Mouse (Mus musculus): ENCODE results near the gene Lmf2. TPM values are rescaled to one million over a fixed set of nuclear protein-coding genes. Genes with fewer than 3 reads are reported as not detected.

Lmf2 gene
- polyA plus RNA-seq, 1 experiment from 2014 or later, result 44.8 TPM

DNA sequence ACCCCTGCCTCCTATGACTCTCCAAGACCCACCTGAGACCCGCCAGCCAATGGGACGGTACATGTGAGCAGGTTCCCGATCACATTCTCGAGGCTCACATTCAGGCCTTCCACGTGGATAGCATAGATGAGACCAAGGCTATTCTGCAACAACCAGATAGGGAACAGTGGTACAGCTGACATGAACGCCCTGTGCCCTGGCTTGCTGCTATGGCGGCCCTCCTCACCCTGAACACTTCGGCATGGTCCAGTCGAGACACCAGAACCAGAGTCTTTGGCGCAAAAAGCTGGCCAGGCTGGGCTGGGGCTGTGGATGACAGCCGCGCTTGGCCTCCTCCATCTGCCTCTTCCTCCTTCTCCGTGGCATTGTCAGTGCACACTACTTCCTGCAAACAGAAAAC lies 48.0 kb downstream of the Lmf2 start:
- WGBS, result 89% methylated on average over 13 of the region's 13 CpGs
- no peak for DNase-seq (ENCODE audit: low spot score)
- no peak for TF ChIP-seq CTCF (IDR thresholded peaks at IDR 0.05)
- TF ChIP-seq EP300 (IDR thresholded peaks at IDR 0.05), result no peak
- Histone ChIP-seq H3K36me3 (ENCODE audit: insufficient read depth, low read length) (peaks cover 25% of the 10 kb centered on the region; the same call in 1 of the 2 replicates), H3K27ac (ENCODE audit: low read length) (no peak overlapping the region), H3K27me3 (replicated peaks; ENCODE audit: insufficient read depth, low read length) (no peaks in the 10 kb centered on the region), H3K4me3 (ENCODE audit: low read depth, low read length) (no peak overlapping the region), H3K4me2 (replicated peaks; ENCODE audit: low read depth, low read length) (no peak overlapping the region), H3K9ac (replicated peaks; ENCODE audit: low read depth) (no peak overlapping the region), H3K4me1 (ENCODE audit: insufficient read depth, low read depth, low read length) (no peaks in the 10 kb centered on the region), H3K9me3 (ENCODE audit: low read length) (no peaks in the 10 kb centered on the region)
- no peak for ATAC-seq

DNA sequence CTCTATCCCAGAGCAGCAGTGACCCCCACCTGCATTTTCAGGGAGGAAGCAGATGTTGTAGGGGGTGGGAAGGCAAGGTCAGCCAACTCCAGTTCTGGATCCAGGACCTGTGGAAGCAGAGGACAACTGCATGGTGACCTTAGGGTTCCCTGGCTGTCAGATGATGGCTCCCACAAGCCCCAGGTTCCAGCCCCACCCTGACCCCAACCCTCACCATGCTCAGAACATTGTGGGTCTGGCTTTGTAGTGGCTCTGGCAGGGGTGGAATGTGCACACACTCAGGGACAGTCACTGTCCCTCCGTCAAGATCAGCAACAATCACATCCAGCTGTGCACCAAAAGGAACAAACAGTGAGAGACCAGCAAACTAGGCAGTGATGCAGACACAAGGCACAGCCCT lies 49.5 kb downstream of the Lmf2 start:
- Histone ChIP-seq H3K9me3 (ENCODE audit: low read length) (no peaks in the 10 kb centered on the region), H3K36me3 (ENCODE audit: insufficient read depth, low read length) (peaks cover 37% of the 10 kb centered on the region), H3K4me2 (replicated peaks; ENCODE audit: low read depth, low read length) (no peak overlapping the region), H3K27me3 (replicated peaks; ENCODE audit: insufficient read depth, low read length) (no peaks in the 10 kb centered on the region), H3K4me1 (ENCODE audit: insufficient read depth, low read depth, low read length) (no peaks in the 10 kb centered on the region), H3K27ac (ENCODE audit: low read length) (no peak overlapping the region), H3K9ac (replicated peaks; ENCODE audit: low read depth) (no peak overlapping the region), H3K4me3 (ENCODE audit: low read depth, low read length) (no peak overlapping the region)
- TF ChIP-seq EP300 (IDR thresholded peaks at IDR 0.05) (no peak), CTCF (IDR thresholded peaks at IDR 0.05) (no peak)
- 73% methylated on average over 1 of the region's 1 CpGs for WGBS
- no peak for ATAC-seq
- no peak for DNase-seq (ENCODE audit: low spot score)

Small RNA genes lying within 50 kb of the gene (microRNA-seq; reads per million reads assigned to microRNA genes)
- gene Mir6959, result not detected

Other genes starting within 250 kb of the Lmf2 start
- gene Tubgcp6, start 232.5 kb downstream of the Lmf2 start, polyA plus RNA-seq (2015; fragmentation: Nextera tagmentation; extraction: Ambion mirVana), result 5.6 and 6.2 TPM in 2 replicates
- 14.8 and 15.1 TPM in 2 replicates for gene Hdac10, start 227.0 kb downstream of the Lmf2 start, polyA plus RNA-seq (2015; fragmentation: Nextera tagmentation; extraction: Ambion mirVana)
- gene Mapk12, start 215.0 kb downstream of the Lmf2 start, polyA plus RNA-seq (2015; fragmentation: Nextera tagmentation; extraction: Ambion mirVana), result 13.0 and 14.4 TPM in 2 replicates
- gene Mapk11, start 206.0 kb downstream of the Lmf2 start, polyA plus RNA-seq (2015; fragmentation: Nextera tagmentation; extraction: Ambion mirVana), result 7.4 and 8.5 TPM in 2 replicates
- 73.1 and 104 TPM in 2 replicates for gene Plxnb2, start 174.9 kb downstream of the Lmf2 start, polyA plus RNA-seq (2015; fragmentation: Nextera tagmentation; extraction: Ambion mirVana)
- 4.4 and 5.0 TPM in 2 replicates for gene Dennd6b, start 159.2 kb downstream of the Lmf2 start, polyA plus RNA-seq (2015; fragmentation: Nextera tagmentation; extraction: Ambion mirVana)
- 22.7 and 24.1 TPM in 2 replicates for gene Ppp6r2, start 144.1 kb downstream of the Lmf2 start, polyA plus RNA-seq (2015; fragmentation: Nextera tagmentation; extraction: Ambion mirVana)
- gene Sbf1, start 40.3 kb downstream of the Lmf2 start, polyA plus RNA-seq (2015; fragmentation: Nextera tagmentation; extraction: Ambion mirVana), result 28.1 and 30.9 TPM in 2 replicates
- 0.11 and 0.12 TPM in 2 replicates for gene Adm2, start 32.9 kb downstream of the Lmf2 start, polyA plus RNA-seq (2015; fragmentation: Nextera tagmentation; extraction: Ambion mirVana)
- gene Miox, start 21.3 kb downstream of the Lmf2 start, polyA plus RNA-seq (2015; fragmentation: Nextera tagmentation; extraction: Ambion mirVana), result not detected in 2 replicates
- gene Ncaph2, start 60 bp upstream of the Lmf2 start, polyA plus RNA-seq (2015; fragmentation: Nextera tagmentation; extraction: Ambion mirVana), result 73.7 and 80.7 TPM in 2 replicates
- gene Sco2, start 18.2 kb upstream of the Lmf2 start, polyA plus RNA-seq (2015; fragmentation: Nextera tagmentation; extraction: Ambion mirVana), result 5.9 and 8.7 TPM in 2 replicates
- gene Tymp, start 21.4 kb upstream of the Lmf2 start, polyA plus RNA-seq (2015; fragmentation: Nextera tagmentation; extraction: Ambion mirVana), result 2.1 and 2.2 TPM in 2 replicates
- 33.2 and 34.9 TPM in 2 replicates for gene Odf3b, start 23.6 kb upstream of the Lmf2 start, polyA plus RNA-seq (2015; fragmentation: Nextera tagmentation; extraction: Ambion mirVana)
- gene Klhdc7b, start 29.3 kb upstream of the Lmf2 start, polyA plus RNA-seq (2015; fragmentation: Nextera tagmentation; extraction: Ambion mirVana), result not detected in 2 replicates
- gene Syce3, start 54.8 kb upstream of the Lmf2 start, polyA plus RNA-seq (2015; fragmentation: Nextera tagmentation; extraction: Ambion mirVana), result not detected in 2 replicates
- 3.3 and 4.3 TPM in 2 replicates for gene Cpt1b, start 70.2 kb upstream of the Lmf2 start, polyA plus RNA-seq (2015; fragmentation: Nextera tagmentation; extraction: Ambion mirVana)
- 2.2 and 3.0 TPM in 2 replicates for gene C730034F03Rik, start 73.9 kb upstream of the Lmf2 start, polyA plus RNA-seq (2015; fragmentation: Nextera tagmentation; extraction: Ambion mirVana)
- not detected in 2 replicates for gene Gm44502, start 74.0 kb upstream of the Lmf2 start, polyA plus RNA-seq (2015; fragmentation: Nextera tagmentation; extraction: Ambion mirVana)
- gene Chkb, start 74.2 kb upstream of the Lmf2 start, polyA plus RNA-seq (2015; fragmentation: Nextera tagmentation; extraction: Ambion mirVana), result 64.9 and 71.2 TPM in 2 replicates
- 0.06 and 0.14 TPM in 2 replicates for gene Mapk8ip2, start 98.3 kb upstream of the Lmf2 start, polyA plus RNA-seq (2015; fragmentation: Nextera tagmentation; extraction: Ambion mirVana)
- gene Arsa, start 121.8 kb upstream of the Lmf2 start, polyA plus RNA-seq (2015; fragmentation: Nextera tagmentation; extraction: Ambion mirVana), result 22.4 and 23.3 TPM in 2 replicates
- gene Shank3, start 144.0 kb upstream of the Lmf2 start, polyA plus RNA-seq (2015; fragmentation: Nextera tagmentation; extraction: Ambion mirVana), result 1.8 and 2.2 TPM in 2 replicates
- gene Acr, start 212.7 kb upstream of the Lmf2 start, polyA plus RNA-seq (2015; fragmentation: Nextera tagmentation; extraction: Ambion mirVana), result 0.08 TPM in 1 of 2 replicates, not detected in the other
- 23.1 and 24.2 TPM in 2 replicates for gene Rabl2, start 236.3 kb upstream of the Lmf2 start, polyA plus RNA-seq (2015; fragmentation: Nextera tagmentation; extraction: Ambion mirVana)